Mouse (Mus musculus): ENCODE data around the gene Ing3.

- no peak for TF ChIP-seq CTCF (IDR thresholded peaks at IDR 0.05; ENCODE audit: low read depth)
- no peak for TF ChIP-seq EP300 (optimal IDR thresholded peaks at IDR 0.05)
These were observed 10.5 kb downstream of the Ing3 start for GRCm38 (mm10) chr6:21959909-21960308.

Measured in stomach, postnatal 0 days (tissue).